Mouse (Mus musculus): ENCODE results near the gene Gm26965. TPM values are rescaled to one million over a fixed set of nuclear protein-coding genes. Genes with fewer than 3 reads are reported as not detected.
A peak's percentile ranks its signal among the peaks of the same experiment; 100 is the strongest.

Gene Gm26965
- 1 to 10 TPM in 1 of 2 experiments, not detected in 1; 1.5 TPM for total RNA-seq (2021)
- long read RNA-seq, experiment 1, partial matches to known transcripts = 0 of 1 reads
- long read RNA-seq, experiment 1, other reads (novel, unspliced or antisense) = 1 of 1 reads
- long read RNA-seq, experiment 2 = 0 reads

DNA sequence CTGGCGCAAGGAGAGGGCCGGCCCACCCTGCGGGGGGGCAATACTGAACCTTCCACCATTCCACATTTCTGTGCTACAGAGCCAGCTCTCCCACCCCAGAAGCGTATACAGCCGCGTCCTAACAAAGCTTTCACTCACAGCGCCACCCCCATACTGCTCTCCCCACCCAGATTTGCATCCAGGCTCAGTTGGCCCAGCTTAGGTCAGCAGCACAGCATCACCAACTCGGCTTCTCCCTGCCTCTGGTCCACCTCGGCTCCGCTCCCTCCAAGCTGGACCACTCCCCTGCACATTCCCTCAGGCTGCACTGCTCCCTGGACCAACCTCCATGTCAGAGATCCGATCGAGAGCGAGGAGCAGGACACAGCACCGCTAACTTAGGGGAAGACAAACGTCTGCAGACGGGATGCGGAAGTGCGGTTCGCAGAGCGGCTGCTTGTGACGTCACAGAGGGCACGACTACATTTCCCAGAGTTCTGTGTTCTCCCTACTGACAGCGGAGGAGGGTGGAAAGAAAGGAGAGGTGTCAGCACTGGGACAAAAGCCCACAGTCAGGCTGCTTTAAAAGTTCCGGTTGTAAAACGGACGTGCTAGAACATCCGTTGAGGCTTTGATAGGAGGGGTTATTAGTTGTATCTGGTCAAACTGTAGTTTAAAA, at the start of gene Gm26965, which contains the start of gene Zfp87:
Gene Gm26965, minus strand, starts transcription at position 399 of the 658 bp plus-strand sequence.
Gene Zfp87, minus strand, starts transcription at position 425 of the 658 bp plus-strand sequence.
- H3K27ac ChIP-seq = peak within 1 kb of the TSS; percentile 91

DNA sequence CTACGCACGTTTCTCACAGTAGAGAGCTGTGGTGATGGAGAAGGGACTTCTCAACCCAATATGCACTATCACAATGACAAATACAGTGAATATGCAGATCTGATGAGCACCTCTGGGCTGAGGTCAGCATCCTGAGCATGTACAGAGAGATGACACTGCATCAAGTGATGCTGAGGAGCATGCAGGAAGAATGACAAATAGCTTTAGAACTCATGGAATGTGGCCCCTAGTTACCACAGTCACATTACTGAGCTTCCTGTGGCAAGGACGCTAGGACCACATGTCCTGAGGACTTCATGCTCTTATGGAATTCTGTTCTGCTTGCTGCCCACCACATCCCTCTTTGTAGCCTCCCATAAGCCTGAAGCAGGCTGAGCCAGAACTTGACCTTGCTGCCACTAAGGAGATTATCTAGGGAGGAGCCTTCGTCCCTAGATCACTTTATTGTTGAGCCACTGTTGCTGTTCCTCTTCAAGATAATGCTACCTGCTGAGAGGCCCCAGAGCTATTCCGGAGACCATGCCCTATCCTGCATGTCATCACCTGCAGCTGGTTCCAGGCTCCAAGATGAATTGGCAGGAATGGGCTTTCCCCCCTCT, 46.7 kb upstream of the Gm26965 start:
- TF ChIP-seq CTCF (conservative IDR thresholded peaks at IDR 0.05) = no peak
- no peak overlapping the region for H3K4me3 ChIP-seq
- H3K27ac ChIP-seq = no peak overlapping the region
- no peak for DNase-seq (ENCODE audit: low spot score in 2 of 2)

More for the DNA sequence above, at the start of gene Gm26965, which contains the start of gene Zfp87:
- DNase-seq (ENCODE audit: low spot score in 2 of 2) = peak; percentile 94 to 96
- H3K4me3 ChIP-seq = peak within 1 kb of the TSS; percentile 98
- TF ChIP-seq CTCF (conservative IDR thresholded peaks at IDR 0.05) = no peak

DNA sequence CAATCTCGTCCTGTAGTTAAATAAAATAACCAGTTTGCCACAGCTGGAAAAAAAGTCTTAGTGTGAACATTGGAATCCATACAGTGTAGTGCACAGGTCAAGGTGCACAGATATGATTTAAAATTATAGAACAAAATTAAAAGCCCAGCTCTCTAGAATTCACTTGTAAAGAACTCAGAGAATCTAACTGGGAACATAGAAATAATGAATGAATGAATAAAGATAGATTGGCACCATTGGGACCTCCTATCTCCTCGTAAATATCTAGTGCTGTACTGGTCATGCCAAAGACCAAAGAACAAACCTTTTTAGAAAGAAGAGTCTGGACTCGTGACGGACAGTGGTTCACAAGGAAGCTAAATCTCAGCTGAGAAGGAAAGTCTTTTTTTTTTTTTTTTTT, 27.8 kb upstream of the Gm26965 start, which contains the start of gene Zfp748:
Gene Zfp748, minus strand, starts transcription at position 101 of the 400 bp plus-strand sequence.
- TF ChIP-seq CTCF (conservative IDR thresholded peaks at IDR 0.05) = no peak
- no peak for DNase-seq (ENCODE audit: low spot score in 2 of 2)
- Histone ChIP-seq H3K4me3 (peak within 1 kb of the TSS; percentile 99), H3K27ac (peak within 1 kb of the TSS; percentile 94)

DNA sequence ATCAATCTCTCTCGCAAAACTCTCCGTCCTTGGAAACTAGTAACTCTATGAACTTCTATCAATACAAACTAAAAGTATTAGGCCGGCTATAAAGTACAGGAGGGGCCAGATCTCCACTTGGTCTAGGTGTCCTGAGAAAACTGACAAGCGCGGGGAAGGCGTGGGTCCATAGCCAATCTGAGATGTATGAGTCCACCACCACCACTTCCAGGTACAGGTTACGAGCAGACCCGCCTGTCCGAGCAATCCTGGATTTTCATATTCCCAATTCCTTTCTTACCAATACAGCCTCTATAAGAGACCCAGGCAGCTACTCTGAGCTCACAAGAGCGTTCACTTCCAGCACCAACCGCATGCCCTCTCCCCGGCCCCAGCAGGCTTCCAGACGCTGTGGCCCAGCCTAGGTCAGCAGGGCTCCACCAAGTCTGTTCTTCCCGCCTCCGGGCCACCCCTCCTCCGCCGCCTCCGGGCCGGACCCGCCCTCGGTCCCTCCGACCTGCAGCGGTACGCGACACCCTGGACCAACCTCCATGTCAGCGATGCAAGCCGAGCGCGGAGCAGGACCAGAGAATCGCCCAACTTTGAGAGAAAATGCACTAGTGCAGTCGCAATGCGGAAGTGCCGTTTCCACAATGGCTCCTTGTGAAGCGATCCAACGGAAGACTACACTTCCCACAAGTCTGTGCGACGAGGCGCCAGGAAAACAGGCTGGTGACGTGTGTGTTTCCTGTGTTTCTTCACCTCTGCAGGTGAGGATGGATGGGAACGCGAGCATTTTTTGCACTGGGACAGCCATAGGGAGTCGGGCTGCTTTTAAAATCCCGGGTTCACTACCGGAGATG, 26.8 kb upstream of the Gm26965 start:
- TF ChIP-seq CTCF (conservative IDR thresholded peaks at IDR 0.05) = no peak; the same call in 1 of the 2 replicates
- peak; percentile 83 to 93 for DNase-seq (ENCODE audit: low spot score in 2 of 2)
- H3K4me3 ChIP-seq = peak overlapping the region; percentile 99
- peak overlapping the region; percentile 94 for H3K27ac ChIP-seq

DNA sequence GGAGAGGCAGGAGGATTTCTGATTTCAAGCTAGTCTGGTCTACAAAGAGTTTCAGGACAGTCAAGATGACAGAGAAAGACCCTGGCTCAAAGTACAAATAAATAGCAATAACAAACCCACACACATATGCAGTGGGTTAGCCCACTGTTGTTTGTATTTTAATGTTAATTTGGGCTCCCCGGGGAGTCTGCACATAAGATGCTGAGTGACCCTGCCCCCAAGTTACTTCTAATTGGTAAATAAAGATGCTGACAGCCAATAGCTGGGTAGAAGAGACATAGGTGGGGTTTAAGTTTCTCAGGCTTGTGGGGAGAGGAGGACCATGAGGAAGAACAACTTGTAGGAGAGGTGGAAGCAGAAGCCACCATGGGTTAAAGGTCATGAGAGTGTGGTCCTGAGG, 20.0 kb upstream of the Gm26965 start:
- Histone ChIP-seq H3K4me3 (no peak overlapping the region), H3K27ac (no peak overlapping the region)
- no peak for DNase-seq (ENCODE audit: low spot score in 2 of 2)
- TF ChIP-seq CTCF (conservative IDR thresholded peaks at IDR 0.05) = no peak

DNA sequence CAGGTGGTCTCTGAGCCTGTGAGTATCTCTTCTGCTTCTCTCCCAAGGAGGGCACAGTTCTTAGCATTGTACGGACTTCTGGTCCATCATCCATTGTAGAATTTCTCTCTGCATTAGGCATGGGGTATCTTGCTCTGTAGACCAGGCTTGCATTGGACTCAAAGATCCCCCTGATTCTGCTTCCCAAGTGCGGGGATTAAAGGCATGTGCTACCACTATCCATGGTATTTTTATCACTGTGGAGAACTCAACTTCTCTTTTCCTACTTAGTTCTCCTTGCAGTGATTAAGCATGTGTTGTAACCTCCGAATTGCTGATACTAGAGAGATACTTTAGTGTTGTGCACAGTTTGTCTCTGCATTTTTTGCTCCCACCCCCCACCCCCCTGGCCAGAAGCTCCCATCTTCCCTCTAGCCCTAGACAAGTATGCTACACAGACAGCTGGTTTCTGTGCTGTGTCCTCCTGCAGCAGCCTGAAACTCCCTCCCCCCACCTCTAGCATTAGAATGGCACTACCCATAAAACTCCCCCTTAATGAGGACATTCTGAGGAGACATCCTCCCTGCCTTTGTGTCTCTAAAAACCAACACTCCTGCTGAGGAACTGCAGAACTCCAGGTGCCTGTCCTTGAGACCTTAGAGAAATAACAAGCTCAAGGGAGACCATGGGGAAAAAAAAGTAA, 1.2 kb upstream of the Gm26965 start:
- DNase-seq (ENCODE audit: low spot score in 2 of 2) = no peak
- H3K27ac ChIP-seq = no peak overlapping the region
- TF ChIP-seq CTCF (conservative IDR thresholded peaks at IDR 0.05) = no peak

DNA sequence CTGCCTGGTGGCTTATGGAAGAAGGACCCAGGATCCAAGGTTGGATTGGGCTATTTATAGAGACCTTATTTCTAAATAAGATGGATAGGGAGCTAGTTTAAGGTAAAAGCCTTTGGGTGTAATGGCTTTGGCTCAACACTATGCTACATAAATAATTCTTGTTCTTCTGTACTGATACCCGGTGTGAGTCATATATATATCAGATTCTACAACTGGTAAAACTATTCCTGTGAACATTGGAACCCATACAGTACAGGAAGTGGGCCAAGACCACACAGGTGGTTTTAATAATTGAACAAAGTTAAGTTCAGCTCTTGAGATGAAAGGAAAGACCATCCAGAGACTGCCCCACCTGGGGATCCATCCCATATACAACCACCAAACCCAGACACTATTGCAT, 25.0 kb downstream of the Gm26965 start:
- DNase-seq (ENCODE audit: low spot score in 2 of 2) = no peak
- H3K27ac ChIP-seq = no peak overlapping the region
- TF ChIP-seq CTCF (conservative IDR thresholded peaks at IDR 0.05) = no peak
- H3K4me3 ChIP-seq = peak overlapping the region; percentile 91; the same call in 1 of the 2 replicates

More for the DNA sequence above, 1.2 kb upstream of the Gm26965 start:
- H3K4me3 ChIP-seq = no peak overlapping the region

DNA sequence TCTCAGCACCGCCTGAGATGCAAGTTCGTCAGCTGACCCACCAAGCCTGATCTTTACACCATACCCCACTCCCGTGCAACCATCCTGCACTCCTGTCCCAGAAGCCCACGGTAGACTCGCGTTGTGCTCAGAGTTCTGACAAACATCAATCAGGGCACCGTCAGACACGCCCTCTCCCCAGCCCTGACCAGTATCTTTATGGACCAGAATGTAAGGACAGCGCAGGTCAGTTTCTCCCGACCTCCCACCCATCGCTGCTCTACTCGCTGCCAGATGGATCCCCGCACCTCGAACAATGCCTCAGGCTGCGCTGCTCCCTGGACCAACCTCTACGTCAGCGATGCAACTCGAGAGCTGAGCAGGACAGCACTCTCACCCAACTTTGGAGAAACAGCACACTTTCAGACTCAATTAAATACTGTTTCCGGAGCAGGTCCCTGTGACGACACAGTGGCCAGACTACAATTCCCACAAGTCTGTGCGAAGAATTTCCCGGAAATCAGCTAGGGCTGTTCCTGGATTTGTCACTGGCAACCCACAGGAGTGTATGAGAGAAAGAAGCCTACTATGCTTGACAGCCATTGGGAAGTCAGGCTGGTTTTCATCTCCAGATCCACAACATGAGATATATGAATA, 25.7 kb downstream of the Gm26965 start, which contains the start of gene Zfp58:
Gene Zfp58, minus strand, starts transcription at position 472 of the 636 bp plus-strand sequence.
- H3K27ac ChIP-seq = peak within 1 kb of the TSS; percentile 59
- TF ChIP-seq CTCF (conservative IDR thresholded peaks at IDR 0.05) = 0 out of 2 replicates have a peak, but pooled peaks have one; percentile 2
- H3K4me3 ChIP-seq = peak within 1 kb of the TSS; percentile 91
- peak; percentile 90 to 93 for DNase-seq (ENCODE audit: low spot score in 2 of 2)

DNA sequence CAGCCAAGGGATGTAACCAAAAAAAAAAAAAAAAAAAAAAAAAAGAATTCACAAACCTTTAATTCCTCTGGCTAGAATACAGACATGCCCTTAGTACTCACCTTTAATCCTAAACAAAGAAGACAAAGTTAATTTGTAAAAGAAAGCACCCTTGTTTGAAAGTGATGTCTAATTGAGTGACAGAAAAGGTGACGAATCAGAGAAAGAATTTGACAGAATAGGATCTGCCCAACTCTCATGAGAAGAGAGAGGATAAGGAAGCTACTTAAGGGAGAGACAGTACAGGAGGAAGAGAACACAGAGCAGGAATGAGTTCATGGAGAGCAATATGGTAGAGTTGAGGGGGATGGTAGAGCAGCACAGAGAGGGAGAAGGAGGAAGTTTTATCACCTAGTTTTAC, 30.3 kb downstream of the Gm26965 start:
- Histone ChIP-seq H3K4me3 (no peak overlapping the region), H3K27ac (no peak overlapping the region)
- TF ChIP-seq CTCF (conservative IDR thresholded peaks at IDR 0.05) = no peak
- DNase-seq (ENCODE audit: low spot score in 2 of 2) = no peak

DNA sequence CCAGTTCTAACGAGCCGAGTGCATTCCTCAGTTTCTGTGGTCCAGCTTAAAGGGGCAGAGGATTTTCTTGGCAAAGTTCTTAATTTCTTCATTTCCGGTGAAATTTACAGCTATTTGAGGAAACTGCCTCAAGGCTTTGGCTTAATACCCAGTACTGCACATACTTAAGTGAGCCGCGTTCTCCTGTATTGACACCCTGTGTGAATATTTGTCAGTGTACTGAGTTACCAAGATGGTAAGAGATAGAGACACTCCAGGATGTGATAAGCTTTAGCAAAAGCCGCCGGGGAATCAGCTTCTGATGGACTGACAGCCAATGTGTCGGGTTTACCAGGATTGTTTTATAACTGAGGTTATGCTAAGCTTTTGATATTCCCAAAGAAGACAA, 41.5 kb downstream of the Gm26965 start:
- TF ChIP-seq CTCF (conservative IDR thresholded peaks at IDR 0.05) = no peak
- H3K27ac ChIP-seq = peak overlapping the region; percentile 91
- DNase-seq (ENCODE audit: low spot score in 2 of 2) = no peak

DNA sequence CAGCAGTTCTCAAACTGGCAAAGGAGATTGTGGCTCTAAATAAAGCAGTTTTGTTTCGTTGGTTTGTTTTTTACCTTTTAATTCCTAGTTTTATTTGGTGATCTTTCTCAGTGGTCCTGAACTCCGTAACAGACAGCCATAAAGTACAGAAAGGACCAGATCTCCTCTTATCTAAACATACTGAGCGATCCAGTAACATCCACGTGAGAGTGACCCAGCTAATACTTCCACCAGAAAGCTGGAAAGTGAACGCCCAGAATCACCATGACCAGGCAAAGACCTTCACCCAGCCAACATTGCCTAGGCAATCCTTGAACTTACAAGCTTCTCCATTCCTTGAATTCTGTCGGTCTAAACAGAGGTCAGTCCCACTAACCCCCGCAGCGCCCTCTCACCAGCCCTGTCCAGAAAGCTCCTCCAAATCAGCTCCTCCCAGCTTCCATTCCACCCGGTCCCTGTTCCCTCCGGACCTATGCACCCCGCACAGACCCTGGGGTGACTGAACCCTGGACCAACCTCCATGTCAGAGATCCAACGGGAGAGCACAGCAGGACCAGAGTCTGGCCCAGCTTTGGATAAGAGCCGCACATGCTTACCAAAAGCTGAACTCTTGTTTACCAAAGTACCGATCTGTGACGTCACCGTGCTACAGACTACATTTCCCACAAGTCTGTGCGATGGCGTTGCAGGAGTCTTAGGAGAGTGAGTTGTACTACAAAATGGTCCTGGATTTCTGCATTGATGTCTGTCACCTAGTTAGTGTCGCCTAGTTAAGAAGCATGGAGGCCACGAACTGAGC, 42.1 kb downstream of the Gm26965 start, which contains the start of gene Zfp874b:
Gene Zfp874b, minus strand, starts transcription at position 634 of the 799 bp plus-strand sequence.
- no peak for TF ChIP-seq CTCF (conservative IDR thresholded peaks at IDR 0.05)
- H3K27ac ChIP-seq = peak within 1 kb of the TSS; percentile 91
- DNase-seq (ENCODE audit: low spot score in 2 of 2) = peak; percentile 87 to 93
- peak within 1 kb of the TSS; percentile 69 for H3K4me3 ChIP-seq

More for the DNA sequence above, 41.5 kb downstream of the Gm26965 start:
- H3K4me3 ChIP-seq = peak overlapping the region; percentile 69

Measured in layer of hippocampus, adult 2 months (tissue).